ENCODE assay signal across 23 mouse cellular contexts in the genomic region with DNA sequence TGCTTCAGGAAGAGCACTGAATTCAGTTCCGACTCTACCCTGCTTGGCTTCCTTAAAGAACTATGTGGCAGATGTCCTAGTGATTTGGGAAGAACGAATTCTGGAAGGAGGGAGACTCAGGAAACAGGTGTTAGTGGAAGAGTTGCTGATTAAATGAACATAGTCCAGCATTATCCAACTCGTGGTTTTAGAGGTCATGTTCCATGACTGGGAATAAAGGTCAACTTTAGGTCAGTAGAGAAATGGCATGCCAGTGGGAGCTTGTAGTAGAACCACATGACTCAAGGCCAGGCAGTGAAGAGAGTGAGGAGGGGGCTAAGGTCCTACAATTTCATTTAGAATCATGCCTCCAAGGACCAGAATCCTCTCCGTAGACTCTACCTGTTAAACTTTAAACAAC. TPM values are rescaled to one million over a fixed set of nuclear protein-coding genes. Genes with fewer than 3 reads are reported as not detected.
A peak's percentile ranks its signal among the peaks of the same experiment; 100 is the strongest.
DNase-seq lines count a peak whose midpoint lies in the region; ATAC-seq and TF ChIP-seq lines count a peak whose summit lies in the region.
"Had no signal": no experiment of that assay in that cellular context is flagged by ENCODE, and none has a peak within 500 bp of the region (broad histone marks: within the 10 kb centered on the region; RNA-seq: fewer than 3 reads in every experiment).

No protein-coding gene starts in this region.

- no peak for ATAC-seq in liver, postnatal 0 days
- no peak for ATAC-seq in megakaryocyte, adult 5-6 weeks (ENCODE audit: poor library complexity, severe bottlenecking)
- ATAC-seq: forebrain, embryonic 14.5 days had no signal

- no peak for TF ChIP-seq EP300 in liver, postnatal 0 days (IDR thresholded peaks at IDR 0.05; ENCODE audit: low read depth)

- H3K36me3 ChIP-seq in kidney, adult 2 months (ENCODE audit: control insufficient read depth, insufficient read depth, low read length), result no peaks in the 10 kb centered on the region
- H3K36me3 ChIP-seq in liver, adult 2 months (ENCODE audit: control insufficient read depth, insufficient read depth, low read length), result no peaks in the 10 kb centered on the region
- no peaks in the 10 kb centered on the region for H3K36me3 ChIP-seq in liver, postnatal 0 days (replicated peaks; ENCODE audit: insufficient read depth, low read length)
- H3K36me3 ChIP-seq: embryonic facial prominence, embryonic 13.5 days; embryonic facial prominence, embryonic 15.5 days; forebrain, embryonic 10.5 days; forebrain, embryonic 12.5 days had no signal

- no peaks in the 10 kb centered on the region for H3K27me3 ChIP-seq in kidney, adult 2 months (replicated peaks; ENCODE audit: control insufficient read depth, insufficient read depth, low read length)
- no peaks in the 10 kb centered on the region for H3K27me3 ChIP-seq in liver, adult 2 months (ENCODE audit: control insufficient read depth, insufficient read depth, low read length)
- no peaks in the 10 kb centered on the region for H3K27me3 ChIP-seq in liver, postnatal 0 days (ENCODE audit: insufficient read depth, low read length)
- H3K27me3 ChIP-seq: embryonic facial prominence, embryonic 13.5 days; embryonic facial prominence, embryonic 15.5 days; forebrain, embryonic 12.5 days had no signal

- no peak overlapping the region for H3K9ac ChIP-seq in liver, adult 2 months (ENCODE audit: low read depth, low read length)
- H3K9ac ChIP-seq in liver, postnatal 0 days (replicated peaks), result no peak overlapping the region
- H3K9ac ChIP-seq: embryonic facial prominence, embryonic 13.5 days; embryonic facial prominence, embryonic 15.5 days; forebrain, embryonic 12.5 days had no signal

- WGBS in kidney, adult 2 months, result 42% methylated on average over 4 of the region's 4 CpGs
- 55% methylated on average over 4 of the region's 4 CpGs for WGBS in liver, adult 2 months
- WGBS in liver, postnatal 0 days (ENCODE audit: insufficient replicate concordance), result 48% methylated on average over 4 of the region's 4 CpGs

- peak overlapping the region; percentile 56 for H3K27ac ChIP-seq in kidney, adult 2 months (ENCODE audit: insufficient read depth, low read depth, low read length)
- no peak overlapping the region for H3K27ac ChIP-seq in liver, adult 2 months (replicated peaks; ENCODE audit: insufficient read depth, low read depth, low read length)
- no peak overlapping the region for H3K27ac ChIP-seq in liver, postnatal 0 days (ENCODE audit: low read depth)
- H3K27ac ChIP-seq: embryonic facial prominence, embryonic 13.5 days; embryonic facial prominence, embryonic 15.5 days; forebrain, embryonic 10.5 days; forebrain, embryonic 12.5 days had no signal

- peaks cover 26% of the 10 kb centered on the region for H3K4me1 ChIP-seq in kidney, adult 2 months (ENCODE audit: control insufficient read depth, insufficient read depth, low read length)
- H3K4me1 ChIP-seq in liver, adult 2 months (ENCODE audit: control insufficient read depth, insufficient read depth, low read length), result peaks cover 4% of the 10 kb centered on the region; the same call in 1 of the 2 replicates
- no peaks in the 10 kb centered on the region for H3K4me1 ChIP-seq in liver, postnatal 0 days (ENCODE audit: insufficient read depth)
- H3K4me1 ChIP-seq: embryonic facial prominence, embryonic 13.5 days; embryonic facial prominence, embryonic 15.5 days; forebrain, embryonic 10.5 days; forebrain, embryonic 12.5 days had no signal

- H3K4me2 ChIP-seq in liver, postnatal 0 days (ENCODE audit: low read depth, low read length), result no peak overlapping the region
- H3K4me2 ChIP-seq: embryonic facial prominence, embryonic 13.5 days; embryonic facial prominence, embryonic 15.5 days; forebrain, embryonic 12.5 days had no signal

- H3K9me3 ChIP-seq in liver, postnatal 0 days (ENCODE audit: low read length), result no peaks in the 10 kb centered on the region
- H3K9me3 ChIP-seq: embryonic facial prominence, embryonic 13.5 days; embryonic facial prominence, embryonic 15.5 days; forebrain, embryonic 10.5 days had no signal

- peak; percentile 69 for DNase-seq in kidney, adult 2 months
- DNase-seq in kidney, postnatal 14 days, result no peak
- DNase-seq in kidney, adult 9 months, result peak; percentile 76
- DNase-seq in kidney, adult 11 months, result no peak
- DNase-seq in liver, adult 2 months (ENCODE audit: extremely low read depth, low read depth, low spot score), result peak; percentile 65
- no peak for DNase-seq in liver, postnatal 0 days
- DNase-seq: adrenal gland, adult 2 months; adrenal gland, postnatal 10 days; adrenal gland, postnatal 25 days; cerebellum, adult 11 months; cerebellum, adult 18-20 months; cerebellum, adult 8-10 months; cerebellum, adult 9-11 months; cerebellum, postnatal 14 days; cerebellum, postnatal 36 days; embryo, embryonic 11 days had no signal

- H3K4me3 ChIP-seq in kidney, adult 2 months (ENCODE audit: insufficient read depth, low read depth, low read length), result no peak overlapping the region
- no peak overlapping the region for H3K4me3 ChIP-seq in liver, adult 2 months (ENCODE audit: insufficient read depth, low read depth, low read length)
- H3K4me3 ChIP-seq in liver, postnatal 0 days (ENCODE audit: low read depth, low read length), result no peak overlapping the region
- H3K4me3 ChIP-seq: embryonic facial prominence, embryonic 13.5 days; embryonic facial prominence, embryonic 15.5 days; erythroblast, embryonic 14.5 days; forebrain, embryonic 10.5 days; forebrain, embryonic 12.5 days had no signal

- no peak for TF ChIP-seq POLR2A in kidney, adult 2 months (IDR thresholded peaks at IDR 0.05; ENCODE audit: low read depth, low read length)
- no peak for TF ChIP-seq POLR2A in liver, adult 2 months (IDR thresholded peaks at IDR 0.05; ENCODE audit: extremely low read depth, insufficient read depth, low read length)

- TF ChIP-seq CTCF in kidney, adult 2 months (conservative IDR thresholded peaks at IDR 0.05; ENCODE audit: insufficient read depth, insufficient read length, low read depth, low read length), result no peak
- TF ChIP-seq CTCF in liver, adult 2 months (IDR thresholded peaks at IDR 0.05; ENCODE audit: low read depth, low read length), result no peak
- TF ChIP-seq CTCF in liver, postnatal 0 days (IDR thresholded peaks at IDR 0.05; ENCODE audit: low read depth), result no peak

- no peaks in the 10 kb centered on the region for H3K79me2 ChIP-seq in liver, adult 2 months (ENCODE audit: control insufficient read depth, insufficient read depth, low read length)

RNA-seq across cellular contexts. Expression of gene Edem1, which starts 57.9 kb away (rescaled TPM):
- 17.8 and 18.4 TPM in 2 replicates for polyA plus RNA-seq in kidney, adult 2 months (2012; rRNA removed)
- total RNA-seq in liver, adult 2 months (2014; rRNA removed), result 102 and 109 TPM in 2 replicates
- 58.3 and 63.1 TPM in 2 replicates for polyA plus RNA-seq in liver, adult 2 months (2012; rRNA removed)
- 23.1 and 25.7 TPM in 2 replicates for polyA plus RNA-seq in liver, postnatal 0 days (2015; fragmentation: Nextera tagmentation; extraction: Ambion mirVana)
- 133 and 149 TPM in 2 replicates for total RNA-seq in megakaryocyte, adult 5-6 weeks (2015)
- 118 and 136 TPM in 2 replicates for total RNA-seq in megakaryocyte, adult 5-6 weeks (2017)

Comparison
In these comparisons a context has a peak if more than half of its experiments do, and no peak if none do; other contexts are left out.
1. DNase-seq: peak in kidney, adult 2 months (single experiment), kidney, adult 9 months (single experiment) and liver, adult 2 months (single experiment); none in kidney, postnatal 14 days (single experiment), kidney, adult 11 months (single experiment) and liver, postnatal 0 days (single experiment).